Mouse (Mus musculus) cerebellum, adult 2 months (tissue): ENCODE measurements at regions not wholly inside any gene's neighbourhood (a gene's known extent, or its start where the extent isn't known, plus 50 kb on each side); places are given as distances from the start of the nearest gene placed in this dataset.

ENCODE experiments used
- CTCF ChIP-seq: fragments of 200-500 bp; IDR thresholded peaks from 2 replicates; pipeline ENCODE4 v1.5.1; 2011; ENCODE audit warnings: low read depth, mild to moderate bottlenecking, control low read depth, low read length, moderate library complexity, borderline replicate concordance; ENCODE audit not compliant: insufficient read depth
- POLR2A ChIP-seq: fragments of 200-500 bp; IDR thresholded peaks from 2 replicates; pipeline ENCODE4 v1.6.1; 2011; ENCODE audit warnings: low read length, control low read depth, borderline replicate concordance; ENCODE audit not compliant: insufficient read depth

GRCm38 (mm10) chr3:38566576-38566975 is 81.9 kb upstream of the Ankrd50 start:
- no peak for TF ChIP-seq CTCF
- TF ChIP-seq POLR2A, result no peak
